Mouse (Mus musculus) kidney, postnatal 0 days (tissue): ENCODE results near the gene Mtfr2. TPM values are rescaled to one million over a fixed set of nuclear protein-coding genes. Genes with fewer than 3 reads are reported as not detected.
A peak's percentile ranks its signal among the peaks of the same experiment; 100 is the strongest.

Source experiments
- ATAC-seq: fragments of 200-750 bp; cut with Nextera tagmentation; replicated peaks from 2 replicates; pipeline ENCODE4 v1.8.0; 2017; ENCODE audit warnings: low read depth, moderate number of reproducible peaks, moderate TSS enrichment, moderate library complexity; ENCODE audit not compliant: low FRiP score
- DNase-seq: peaks from one replicate; pipeline ENCODE4 v3.0.0-alpha.2; 2016; ENCODE audit warnings: low spot score
- H3K27ac ChIP-seq: fragments of 300-500 bp; sonication (generic); 2 replicates; pipeline ENCODE4 v1.5.1; 2014; ENCODE audit warnings: mild to moderate bottlenecking
- H3K27me3 ChIP-seq: fragments of 300-500 bp; sonication (generic); 2 replicates; pipeline ENCODE4 v1.6.1; 2014; ENCODE audit warnings: low read length, mixed read lengths; ENCODE audit not compliant: insufficient read depth
- H3K36me3 ChIP-seq: fragments of 300-500 bp; sonication (generic); 2 replicates; pipeline ENCODE4 v1.6.1; 2014; ENCODE audit warnings: low read length, mixed read lengths; ENCODE audit not compliant: insufficient read depth
- H3K4me1 ChIP-seq: fragments of 300-500 bp; sonication (generic); replicated peaks from 2 replicates; pipeline ENCODE4 v1.6.1; 2014; ENCODE audit warnings: antibody characterized with exemption, low read length, mixed read lengths; ENCODE audit not compliant: insufficient read depth
- H3K4me2 ChIP-seq: fragments of 300-500 bp; sonication (generic); 2 replicates; pipeline ENCODE4 v1.6.1; 2014; ENCODE audit warnings: mild to moderate bottlenecking, low read length, moderate library complexity, mixed read lengths
- H3K4me3 ChIP-seq: fragments of 300-500 bp; sonication (generic); replicated peaks from 2 replicates; pipeline ENCODE4 v1.5.1; 2014; ENCODE audit warnings: low read depth, low read length
- H3K9ac ChIP-seq: fragments of 300-500 bp; sonication (generic); 2 replicates; pipeline ENCODE4 v1.6.1; 2014; ENCODE audit warnings: low read depth, low read length
- H3K9me3 ChIP-seq: fragments of 300-500 bp; sonication (generic); replicated peaks from 2 replicates; pipeline ENCODE4 v1.6.1; 2016; ENCODE audit warnings: low read length, inconsistent platforms, mixed read lengths
- CTCF ChIP-seq: IDR thresholded peaks from 2 replicates; pipeline ENCODE4 v1.5.1; 2016; ENCODE audit warnings: antibody characterized with exemption, low read depth, mild to moderate bottlenecking, moderate library complexity
- WGBS: fragments of 180-500 bp; shearing (Covaris S2); extraction: QIAGEN DNeasy Blood & Tissue Kit; methylation state at CpG from one replicate; pipeline ENCODE4 v1.1.7; 2014; 5-methylcytosine and 5-hydroxymethylcytosine counted together
- polyA plus RNA-seq: library from polyadenylated mRNA; unstranded; fragments of >200 nt; fragmentation: Nextera tagmentation; extraction: Ambion mirVana; gene quantifications from 2 replicates; pipeline ENCODE4 v1.2.1, GENCODE M21; 2015

Mtfr2 gene
- polyA plus RNA-seq, 1 experiment from 2014 or later = 1.0 TPM

- no peaks in the 10 kb centered on the region for H3K27me3 ChIP-seq
- 82% methylated on average over 2 of the region's 2 CpGs for WGBS
- H3K9me3 ChIP-seq = no peaks in the 10 kb centered on the region
- ATAC-seq (peak; percentile 61; the same call in 1 of the 2 replicates), DNase-seq (peak; percentile 87)
- H3K4me1 ChIP-seq = no peaks in the 10 kb centered on the region
- H3K36me3 ChIP-seq = no peaks in the 10 kb centered on the region
- no peak overlapping the region for H3K27ac ChIP-seq
- H3K4me2 ChIP-seq = no peak overlapping the region
- TF ChIP-seq CTCF = peak; percentile 92
- H3K9ac ChIP-seq = no peak overlapping the region
- H3K4me3 ChIP-seq = no peak overlapping the region
Observed at GRCm38 (mm10) chr10:20405471-20405870, 57.9 kb downstream of the Mtfr2 start.

- Histone ChIP-seq H3K9me3 (no peaks in the 10 kb centered on the region), H3K27me3 (no peaks in the 10 kb centered on the region), H3K4me2 (no peak overlapping the region), H3K36me3 (no peaks in the 10 kb centered on the region), H3K4me3 (no peak overlapping the region), H3K27ac (no peak overlapping the region), H3K9ac (no peak overlapping the region), H3K4me1 (no peaks in the 10 kb centered on the region)
- DNase-seq = peak; percentile 36
- no peak for TF ChIP-seq CTCF
- 50% methylated on average over 3 of the region's 3 CpGs for WGBS
- ATAC-seq = no peak
Observed at GRCm38 (mm10) chr10:20408336-20408735, 60.8 kb downstream of the Mtfr2 start.

DNA sequence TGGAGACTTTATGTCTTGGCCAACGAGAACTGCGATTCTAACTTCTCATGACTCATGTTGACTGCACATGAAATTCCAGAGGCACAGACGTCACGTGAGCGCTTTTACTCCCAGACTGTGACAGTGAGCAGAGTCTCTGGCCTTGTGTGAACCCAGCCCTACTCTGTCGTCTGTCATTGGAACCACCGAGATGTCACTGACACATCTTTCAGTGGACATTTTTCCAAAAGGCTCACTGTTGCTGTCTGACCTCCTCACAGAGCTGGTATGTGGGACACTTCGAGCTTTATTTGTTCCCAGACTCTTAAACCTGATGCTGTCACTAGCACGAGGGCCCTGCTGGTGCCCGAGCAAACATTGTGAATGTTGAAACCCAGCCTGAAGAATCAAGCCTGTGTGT is 61.6 kb downstream of the Mtfr2 start:
- no peak for ATAC-seq
- H3K4me3 ChIP-seq = no peak overlapping the region
- no peaks in the 10 kb centered on the region for H3K27me3 ChIP-seq
- no peaks in the 10 kb centered on the region for H3K4me1 ChIP-seq
- H3K36me3 ChIP-seq = 0 out of 2 replicates have a peak, but pooled peaks cover 2% of the 10 kb centered on the region
- H3K9me3 ChIP-seq = no peaks in the 10 kb centered on the region
- no peak overlapping the region for H3K9ac ChIP-seq
- no peak overlapping the region for H3K27ac ChIP-seq
- H3K4me2 ChIP-seq = no peak overlapping the region
- TF ChIP-seq CTCF = no peak
- peak; percentile 29 for DNase-seq
- 62% methylated on average over 10 of the region's 10 CpGs for WGBS

Other genes with a start within 250 kb of the Mtfr2 start
- 31.2 and 35.4 TPM in 2 replicates for gene Map7, start 199.3 kb upstream of the Mtfr2 start, polyA plus RNA-seq
- 83.9 and 88.3 TPM in 2 replicates for gene Bclaf1, start 35.3 kb upstream of the Mtfr2 start, polyA plus RNA-seq